Mouse (Mus musculus): Measurements from ENCODE around the gene Emc10. TPM values are rescaled to one million over a fixed set of nuclear protein-coding genes. Genes with fewer than 3 reads are reported as not detected.
A peak's percentile ranks its signal among the peaks of the same experiment; 100 is the strongest.

The Emc10 gene
- total RNA-seq, 2 experiments from 2014 or later = 235 to 245 TPM

DNA sequence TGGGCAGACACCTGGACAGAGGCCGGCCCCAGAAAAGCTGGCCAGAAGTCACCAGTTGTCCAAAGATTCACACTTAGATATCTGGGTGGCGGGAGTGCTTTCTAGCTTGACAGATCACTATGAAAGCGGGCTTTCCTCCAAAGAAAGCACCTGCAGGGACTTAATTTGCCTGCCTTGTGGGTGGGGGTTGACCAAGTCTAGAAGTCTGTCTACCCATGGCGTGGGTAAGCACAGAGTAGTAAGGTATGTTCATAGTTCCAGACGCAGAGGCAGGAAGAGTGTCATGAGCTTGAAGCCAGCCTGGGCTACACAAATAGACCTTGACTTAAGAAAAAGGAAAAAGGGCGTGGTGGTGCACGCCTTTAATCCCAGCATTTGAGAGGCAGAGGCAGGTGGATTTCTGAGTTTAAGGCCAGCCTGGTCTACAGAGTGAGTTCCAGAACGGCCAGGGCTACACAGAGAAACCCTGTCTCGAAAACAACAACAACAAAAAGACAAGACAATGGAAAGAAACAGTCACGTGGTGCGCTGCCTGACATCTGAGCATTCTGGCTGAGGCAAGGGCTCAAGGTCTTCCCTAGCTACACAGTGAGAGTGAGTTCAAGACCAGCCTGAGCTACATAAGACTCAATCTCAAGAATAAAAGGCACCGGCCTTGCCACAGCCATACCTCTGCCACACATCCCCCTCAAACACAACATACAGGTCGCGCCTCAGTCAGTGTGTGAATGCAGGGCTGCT lies 30.3 kb upstream of the Emc10 start:
- DNase-seq (ENCODE audit: low spot score in 2 of 2) = no peak

DNA sequence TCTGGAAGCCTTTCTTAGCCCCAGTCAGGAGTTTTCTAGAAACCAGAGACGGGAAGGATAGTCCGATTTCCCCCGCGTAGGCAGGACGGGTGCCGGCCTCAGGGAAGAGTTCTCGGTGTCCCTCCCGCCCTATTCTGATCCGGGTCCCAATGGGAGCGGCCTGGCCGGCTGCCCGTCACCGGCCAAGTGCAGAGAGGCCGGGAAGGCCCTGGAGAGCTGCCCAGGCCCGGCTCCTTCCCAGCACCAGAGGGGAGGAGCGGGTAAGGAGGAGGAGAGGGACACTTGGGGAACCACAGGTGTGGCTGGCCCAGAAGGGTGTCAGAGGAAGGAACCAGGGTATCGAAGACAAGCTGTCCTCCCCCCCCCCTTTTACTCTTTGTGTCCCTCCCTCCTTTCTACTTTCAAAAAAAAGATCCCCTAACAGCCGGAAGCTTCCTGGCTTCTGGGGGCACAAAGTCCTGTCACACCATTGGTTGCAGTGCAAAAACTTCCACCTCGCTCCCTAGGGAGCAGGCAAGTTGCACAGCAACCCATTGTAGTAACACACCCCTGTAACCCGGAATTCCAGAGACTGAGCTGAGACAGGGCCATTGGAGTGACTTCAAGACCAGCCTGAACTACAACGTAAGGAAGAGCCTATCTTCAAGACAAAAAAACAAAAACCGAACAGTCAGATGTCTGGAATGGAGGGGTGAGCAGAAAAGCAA lies 28.9 kb upstream of the Emc10 start:
- DNase-seq (ENCODE audit: low spot score in 2 of 2) = peak; percentile 22 to 51

DNA sequence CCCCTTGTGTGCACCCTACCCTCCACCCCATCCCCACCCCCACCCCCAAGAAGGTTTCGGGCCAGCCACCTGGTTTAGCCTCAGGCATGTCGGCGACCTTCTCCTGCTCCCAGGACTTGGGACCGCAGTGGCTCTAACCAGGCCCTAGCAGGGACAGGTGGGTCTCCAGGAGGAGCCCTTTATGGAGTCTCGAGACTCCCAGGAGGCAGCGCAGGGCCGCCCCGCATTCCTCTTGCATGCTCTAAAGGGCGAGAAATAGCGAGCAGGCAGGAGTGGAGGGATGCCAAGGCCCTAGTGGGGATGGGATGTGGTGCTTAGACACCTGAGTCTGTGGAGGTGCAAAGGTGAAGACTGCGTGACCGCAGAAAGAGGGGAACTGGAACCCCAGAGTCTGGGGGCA lies 28.2 kb upstream of the Emc10 start, which contains the start of gene Mybpc2:
Gene Mybpc2 (minus strand): TSS at position 155 of the 400 bp plus-strand sequence.
- no peak for DNase-seq (ENCODE audit: low spot score in 2 of 2)

DNA sequence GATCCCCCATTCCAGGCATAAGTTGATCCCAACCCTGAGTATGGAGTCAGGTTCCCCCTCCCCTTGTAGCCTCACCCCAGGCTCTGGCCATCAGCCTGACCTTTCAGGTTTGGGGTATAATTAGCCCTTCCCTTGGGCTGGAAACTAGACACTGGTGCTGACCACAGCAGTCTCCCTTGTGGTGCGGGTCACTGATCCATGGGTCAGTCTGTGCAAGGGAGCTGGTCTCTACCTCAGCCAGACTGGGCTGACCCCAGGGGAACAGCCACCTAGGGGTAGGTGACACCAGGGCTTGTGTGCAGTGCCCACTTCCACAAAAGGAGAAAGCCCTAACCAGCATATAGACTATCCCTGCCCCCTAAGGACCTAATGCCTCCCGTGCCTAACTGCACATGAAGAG lies 26.7 kb upstream of the Emc10 start:
- DNase-seq (ENCODE audit: low spot score in 2 of 2) = no peak

DNA sequence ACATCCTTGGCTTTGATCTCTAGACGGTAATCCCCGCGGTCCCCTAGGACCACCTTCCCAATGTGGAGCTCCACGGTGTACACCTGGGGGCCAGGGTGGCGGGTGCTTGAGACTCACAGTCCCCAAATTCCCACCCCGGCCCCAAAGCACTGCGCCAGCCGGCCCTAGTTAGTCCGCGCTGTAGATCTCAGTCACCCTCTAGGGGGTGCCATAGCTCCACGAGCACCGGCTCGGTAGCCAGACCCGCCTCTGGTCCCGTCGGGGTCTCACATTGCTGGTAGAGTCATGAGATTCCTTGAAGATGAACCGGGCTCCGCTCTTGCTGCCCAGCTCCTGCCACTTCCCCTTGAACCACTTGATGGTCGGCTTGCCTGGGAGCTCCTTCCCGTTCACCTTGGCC lies 25.4 kb upstream of the Emc10 start:
- peak; percentile 18 to 59 for DNase-seq (ENCODE audit: low spot score in 2 of 2)

DNA sequence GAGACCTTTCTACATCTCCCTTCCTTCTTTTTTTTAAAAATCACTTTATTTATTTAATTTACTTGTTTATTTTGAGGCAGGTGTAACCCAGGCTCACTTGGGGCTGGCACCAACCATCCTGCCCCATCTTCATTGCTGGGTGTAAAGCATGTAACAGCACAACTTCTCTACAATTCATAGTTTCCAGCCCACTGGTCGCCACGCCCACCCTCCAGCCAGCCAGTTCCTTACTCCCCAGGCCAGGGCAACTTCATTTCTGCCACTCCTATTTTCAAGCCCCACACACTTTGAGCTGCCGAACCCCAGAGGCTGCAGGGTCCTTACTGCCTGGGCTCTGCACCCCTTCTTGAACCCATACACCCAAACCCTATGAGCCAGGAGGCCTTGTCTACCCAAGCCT lies 24.7 kb upstream of the Emc10 start:
- DNase-seq (ENCODE audit: low spot score in 2 of 2) = no peak

DNA sequence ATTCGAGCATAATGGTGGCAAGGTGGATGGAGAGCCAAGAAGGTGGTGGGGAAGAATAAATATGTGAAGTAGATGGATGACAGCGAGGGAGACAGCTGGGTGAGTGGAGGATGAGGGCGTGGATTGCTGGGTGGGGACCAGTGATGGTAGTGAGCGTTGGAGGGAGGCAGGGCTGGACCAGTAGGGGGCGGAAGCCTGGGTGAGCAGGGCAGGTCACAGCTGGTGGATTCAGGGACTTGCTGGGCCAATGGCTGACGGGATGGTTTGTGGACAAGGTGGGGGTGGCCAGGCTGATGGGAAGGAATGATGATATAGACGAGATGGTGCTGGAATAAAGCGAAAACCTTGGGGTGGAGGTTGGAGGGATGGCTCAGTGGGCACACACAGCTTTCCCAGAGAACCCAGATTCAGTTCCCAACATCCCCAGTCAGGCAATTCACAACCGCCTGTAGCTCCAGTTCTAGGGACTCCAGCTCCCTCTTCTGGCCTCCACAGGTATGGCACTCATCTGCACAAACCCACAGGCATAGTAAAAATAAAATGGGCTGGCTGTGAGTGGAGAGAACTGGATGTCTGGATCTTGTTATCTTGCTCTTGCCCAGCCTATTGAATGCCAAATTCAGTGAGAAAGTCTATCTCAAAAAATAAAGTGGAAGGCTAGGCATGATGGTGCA lies 23.0 kb upstream of the Emc10 start:
- DNase-seq (ENCODE audit: low spot score in 2 of 2) = no peak

DNA sequence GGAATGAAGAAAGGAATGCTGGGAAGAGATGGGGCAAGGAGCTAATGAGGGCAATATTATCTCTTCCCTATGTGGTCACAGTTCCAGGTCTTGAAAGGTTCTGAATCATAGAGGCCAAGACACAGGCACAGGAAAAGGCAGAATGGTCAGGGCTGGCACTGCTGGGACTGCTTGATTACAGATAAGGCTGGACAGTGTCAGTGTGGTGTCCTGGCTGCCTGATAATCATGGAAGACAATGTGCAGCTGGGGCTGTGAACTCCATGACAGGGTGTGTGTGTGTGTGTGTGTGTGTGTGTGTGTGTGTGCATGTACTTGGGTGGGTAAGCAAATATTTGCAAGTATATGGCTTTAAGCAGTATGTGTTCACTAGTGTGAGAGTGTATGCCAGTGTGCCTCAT lies 11.2 kb upstream of the Emc10 start:
- DNase-seq (ENCODE audit: low spot score in 2 of 2) = no peak

DNA sequence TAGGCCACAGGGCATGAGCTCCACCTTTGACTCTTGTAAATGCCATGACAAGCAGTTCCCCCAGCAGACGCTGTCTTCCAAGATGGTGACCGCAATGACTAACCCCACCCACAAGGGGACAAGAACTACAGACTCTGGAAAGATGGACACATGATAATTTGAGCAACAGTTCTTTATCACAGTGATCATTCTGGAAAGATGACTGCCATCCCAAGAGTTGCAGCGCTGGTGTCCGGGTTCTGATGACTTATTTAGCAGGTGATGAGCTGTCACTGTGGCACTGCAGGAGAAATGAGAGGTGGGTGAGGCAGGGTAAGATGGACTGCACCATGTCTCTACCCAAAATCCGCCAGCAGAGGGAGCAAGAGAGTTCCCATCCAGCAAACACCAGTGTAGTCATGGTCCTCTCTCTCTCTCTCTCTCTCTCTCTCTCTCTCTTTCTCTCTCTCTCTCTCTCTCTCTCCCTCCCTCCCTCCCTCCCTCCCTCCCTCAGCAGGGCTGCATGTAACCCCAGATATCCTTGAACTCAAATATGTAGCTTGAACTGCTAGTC lies 5.3 kb upstream of the Emc10 start:
- DNase-seq (ENCODE audit: low spot score in 2 of 2) = peak; percentile 59 to 84

DNA sequence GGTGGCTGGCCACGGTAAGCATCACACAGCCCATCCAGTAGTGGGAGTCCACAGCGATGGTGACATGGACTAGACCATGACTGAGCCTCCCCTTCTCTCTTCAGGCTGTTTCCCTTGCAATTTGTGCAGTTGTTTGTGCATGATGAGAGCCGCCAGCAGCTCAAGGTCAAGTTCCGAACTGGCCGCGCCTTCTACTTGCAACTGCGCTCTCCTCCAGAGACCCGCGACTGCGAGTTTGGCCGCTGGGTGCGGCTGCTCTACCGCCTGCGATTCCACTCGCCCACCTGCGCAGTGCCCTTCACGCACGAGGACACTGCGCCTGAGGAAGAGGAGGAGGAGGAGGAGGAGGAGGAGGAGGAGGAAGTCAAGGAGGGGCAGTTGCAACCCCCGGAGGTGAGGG lies 3.7 kb upstream of the Emc10 start:
- no peak for DNase-seq (ENCODE audit: low spot score in 2 of 2)

DNA sequence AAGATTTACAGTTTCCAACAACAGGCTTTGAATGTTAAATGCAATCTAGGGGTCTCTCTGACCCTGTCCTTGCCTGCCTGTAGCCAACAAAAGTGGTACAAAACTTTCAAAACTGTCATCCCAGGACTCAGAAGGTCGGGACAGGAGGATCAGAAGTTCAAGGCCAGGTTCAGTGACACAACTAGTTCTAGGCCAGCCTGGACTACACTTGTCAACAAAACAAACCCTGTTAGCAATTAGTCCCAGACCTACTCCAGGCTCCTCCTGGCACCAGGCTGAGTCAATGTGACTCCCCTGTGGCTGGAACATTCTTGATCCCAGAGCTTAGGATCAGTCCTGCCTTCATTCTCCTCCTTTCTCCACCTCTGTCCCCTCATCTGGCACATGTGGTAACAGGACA lies 2.6 kb upstream of the Emc10 start:
- no peak for DNase-seq (ENCODE audit: low spot score in 2 of 2)

DNA sequence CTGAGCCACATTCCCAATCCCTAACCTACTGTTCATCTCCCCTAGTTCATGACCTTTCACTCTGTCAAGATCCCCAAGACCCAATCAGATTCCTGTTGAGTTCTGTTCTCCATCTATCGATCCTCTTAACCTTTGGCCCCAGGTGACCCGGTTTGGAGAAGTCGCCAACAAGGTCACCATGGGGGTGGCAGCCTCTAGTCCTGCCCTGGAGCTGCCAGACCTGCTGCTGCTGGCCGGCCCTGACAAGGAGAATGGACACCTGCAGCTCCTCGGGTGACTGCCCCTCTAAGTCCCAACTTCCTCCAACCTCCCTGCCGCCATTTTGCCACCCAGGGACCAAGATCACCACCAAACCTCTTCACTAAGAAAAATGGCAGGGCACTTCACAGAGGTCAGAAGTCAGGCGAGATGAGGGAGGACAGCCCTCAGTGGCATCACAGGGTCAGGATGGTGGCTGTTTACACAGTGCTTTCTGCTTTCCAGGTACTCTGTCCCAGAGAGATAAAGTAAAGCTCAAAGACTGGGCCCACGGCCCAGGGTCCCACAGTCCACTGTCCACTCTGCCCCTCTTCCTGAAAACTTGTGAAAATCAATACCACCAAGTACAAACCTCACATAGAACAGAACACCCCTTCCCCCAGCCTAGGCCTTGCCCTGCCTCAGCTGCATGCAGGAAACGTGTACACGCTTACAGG lies 1.2 kb upstream of the Emc10 start:
- DNase-seq (ENCODE audit: low spot score in 2 of 2) = no peak

DNA sequence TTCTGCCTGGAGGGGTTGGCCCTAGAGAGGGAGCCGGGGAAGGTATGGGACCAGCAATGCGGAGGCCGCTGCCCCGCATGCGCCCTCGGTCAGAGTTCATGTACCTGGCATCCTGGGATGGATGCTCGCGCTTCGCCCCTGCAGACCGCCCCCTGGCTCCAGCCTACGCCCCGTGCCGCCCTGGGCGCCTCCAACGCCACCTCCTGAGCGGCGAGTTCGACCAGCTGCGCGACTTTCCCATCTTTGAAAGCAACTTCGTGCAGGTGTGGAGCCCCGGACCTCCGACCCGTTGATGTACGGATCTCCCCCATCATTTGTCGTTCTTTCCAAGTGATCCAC lies 411 bp upstream of the Emc10 start:
- DNase-seq (ENCODE audit: low spot score in 2 of 2) = no peak

DNA sequence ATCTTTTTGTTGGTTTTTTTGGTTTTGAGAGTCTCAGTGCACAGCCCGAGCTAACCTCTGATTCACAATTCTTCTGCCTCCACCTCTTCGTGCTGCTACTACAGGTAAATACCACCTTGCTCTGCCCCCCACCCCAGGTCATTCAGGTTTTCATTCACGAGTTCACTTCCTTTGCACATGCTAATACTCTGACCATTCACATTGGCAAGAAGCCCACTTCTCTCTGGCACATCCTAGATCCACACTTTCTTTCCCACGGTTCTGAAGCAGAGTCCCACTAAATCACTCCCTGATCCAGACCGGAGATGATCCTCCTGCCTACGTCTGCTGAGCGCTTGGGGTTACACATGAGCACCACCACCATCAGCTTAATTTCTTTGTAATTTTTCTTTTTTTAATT lies 1.2 kb downstream of the Emc10 start:
- no peak for DNase-seq (ENCODE audit: low spot score in 2 of 2)

DNA sequence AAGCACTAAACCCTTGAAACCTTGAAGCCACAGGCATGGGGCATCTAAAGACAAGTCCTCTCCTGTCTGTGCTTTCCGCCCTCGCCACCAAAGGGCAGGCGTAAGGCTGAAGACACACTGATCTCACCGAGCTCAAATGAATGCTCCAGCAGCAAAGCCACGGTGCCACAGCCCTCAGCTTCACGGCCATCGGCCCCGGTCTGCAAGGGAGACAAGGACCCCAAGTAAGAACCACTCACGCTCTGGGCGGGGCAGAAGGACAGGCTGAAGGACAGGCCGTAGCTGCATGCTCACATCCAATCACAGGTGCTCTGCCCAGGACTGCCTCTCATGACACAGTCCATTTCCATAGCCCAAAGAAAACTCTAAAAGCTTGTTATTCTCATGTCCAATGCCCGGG lies 1.6 kb downstream of the Emc10 start:
- no peak for DNase-seq (ENCODE audit: low spot score in 2 of 2)

DNA sequence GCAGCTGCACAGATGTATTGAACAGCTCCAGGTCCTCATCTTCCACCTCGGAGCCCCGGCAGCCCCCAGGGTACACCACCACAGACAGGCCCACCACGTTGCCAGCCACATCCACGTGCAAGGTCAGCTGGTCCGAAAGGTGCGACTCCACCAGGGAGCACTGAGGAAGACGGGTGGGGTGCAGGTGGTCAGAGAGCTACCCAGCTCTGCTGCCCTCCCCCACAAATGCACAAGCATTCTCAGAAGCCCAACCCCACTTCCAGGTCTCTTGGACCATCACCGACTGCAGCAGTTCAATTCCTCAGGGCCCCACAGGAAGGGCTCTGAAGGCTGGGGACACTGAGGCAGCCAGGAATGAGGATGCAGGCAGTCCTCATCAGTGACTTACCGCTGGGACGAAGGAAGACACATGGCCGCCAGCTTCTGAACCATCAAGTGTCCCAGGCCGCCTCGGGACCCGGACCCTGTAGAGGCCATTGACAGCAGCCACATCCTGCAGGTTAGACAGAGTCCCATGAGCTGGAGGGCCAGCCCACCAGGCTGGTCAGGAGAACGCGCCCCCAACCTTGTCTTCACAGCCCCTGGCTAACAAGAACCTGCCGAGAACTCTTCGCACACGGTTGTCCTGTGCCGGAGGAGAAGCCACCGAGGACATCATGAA lies 4.0 kb downstream of the Emc10 start:
- no peak for DNase-seq (ENCODE audit: low spot score in 2 of 2)

DNA sequence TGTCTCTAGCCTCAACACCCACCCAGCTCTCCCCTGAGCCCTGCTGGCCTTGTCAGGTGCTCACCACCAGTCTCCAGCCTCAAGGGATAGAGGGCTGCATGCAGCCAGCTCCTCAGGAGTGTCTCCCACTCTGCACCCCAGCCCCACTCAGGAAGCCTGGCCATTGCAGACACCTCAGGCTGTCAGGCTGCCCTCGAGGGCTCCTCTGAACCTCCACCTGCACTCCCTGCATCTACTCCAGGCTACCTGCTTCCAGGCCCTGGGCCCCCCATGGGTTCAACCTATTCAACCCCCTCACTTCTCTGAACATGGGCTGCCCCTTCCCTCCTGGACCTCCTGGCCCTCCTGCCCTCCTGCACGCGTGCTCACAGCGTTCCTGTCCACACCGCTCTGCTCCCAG lies 4.9 kb downstream of the Emc10 start:
- DNase-seq (ENCODE audit: low spot score in 2 of 2) = no peak

DNA sequence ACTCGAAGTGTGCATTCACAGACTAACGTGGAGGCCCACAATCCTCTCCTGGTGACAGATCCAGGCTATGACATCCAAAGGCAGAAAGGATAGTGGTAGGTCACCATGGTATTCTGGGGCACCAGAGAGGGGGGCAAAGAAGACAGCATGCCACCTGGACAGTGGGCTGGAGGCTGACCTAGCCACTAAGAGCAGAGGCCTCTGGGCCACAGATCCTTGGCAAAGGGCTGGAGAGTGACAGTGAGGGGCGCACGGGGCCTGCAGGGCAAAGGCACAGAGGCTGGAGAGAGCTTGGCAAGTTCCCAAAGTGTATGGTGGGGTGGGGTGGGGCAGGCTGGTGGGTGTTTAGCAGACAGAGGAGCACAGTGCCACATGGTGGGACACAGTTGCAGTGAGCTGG lies 6.0 kb downstream of the Emc10 start:
- no peak for DNase-seq (ENCODE audit: low spot score in 2 of 2)

DNA sequence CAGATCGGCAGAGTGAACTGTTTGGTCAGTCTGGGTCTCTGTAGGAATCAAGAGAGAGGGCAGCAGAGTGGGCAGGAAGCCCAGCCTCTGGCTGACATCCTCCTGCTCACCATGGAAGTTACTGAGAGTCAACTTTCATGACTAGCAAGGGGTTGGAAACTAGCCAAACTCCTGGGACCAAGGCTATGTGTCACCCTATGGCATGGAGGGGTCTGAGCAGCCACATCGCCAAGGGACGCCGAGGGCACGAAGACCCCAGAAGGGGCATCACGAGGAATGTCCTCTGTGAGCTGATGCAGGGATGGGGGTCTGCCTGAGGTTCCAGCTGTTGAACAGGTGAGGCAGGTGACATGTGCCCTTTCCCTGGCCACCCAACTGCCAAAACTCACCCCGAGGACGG lies 7.8 kb downstream of the Emc10 start:
- no peak for DNase-seq (ENCODE audit: low spot score in 2 of 2)

DNA sequence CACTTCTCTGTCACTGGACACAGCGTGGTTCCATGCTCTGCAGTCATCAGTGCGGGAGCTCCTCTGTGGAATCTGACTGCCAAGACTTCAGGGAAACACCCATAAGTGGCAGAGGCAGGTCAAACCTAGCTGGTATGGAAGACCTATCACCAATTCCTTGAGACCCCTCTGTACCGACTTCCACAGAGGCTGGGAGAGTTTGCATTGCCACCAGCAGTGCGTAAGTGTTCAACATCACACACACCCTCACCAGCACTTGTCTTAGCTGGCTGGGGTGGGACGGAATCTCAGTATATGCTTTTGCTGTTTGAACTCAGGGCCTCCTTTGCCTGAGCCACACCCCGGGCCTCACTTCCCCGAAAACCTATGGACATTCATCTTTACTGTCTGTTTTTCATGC lies 8.4 kb downstream of the Emc10 start:
- no peak for DNase-seq (ENCODE audit: low spot score in 2 of 2)

DNA sequence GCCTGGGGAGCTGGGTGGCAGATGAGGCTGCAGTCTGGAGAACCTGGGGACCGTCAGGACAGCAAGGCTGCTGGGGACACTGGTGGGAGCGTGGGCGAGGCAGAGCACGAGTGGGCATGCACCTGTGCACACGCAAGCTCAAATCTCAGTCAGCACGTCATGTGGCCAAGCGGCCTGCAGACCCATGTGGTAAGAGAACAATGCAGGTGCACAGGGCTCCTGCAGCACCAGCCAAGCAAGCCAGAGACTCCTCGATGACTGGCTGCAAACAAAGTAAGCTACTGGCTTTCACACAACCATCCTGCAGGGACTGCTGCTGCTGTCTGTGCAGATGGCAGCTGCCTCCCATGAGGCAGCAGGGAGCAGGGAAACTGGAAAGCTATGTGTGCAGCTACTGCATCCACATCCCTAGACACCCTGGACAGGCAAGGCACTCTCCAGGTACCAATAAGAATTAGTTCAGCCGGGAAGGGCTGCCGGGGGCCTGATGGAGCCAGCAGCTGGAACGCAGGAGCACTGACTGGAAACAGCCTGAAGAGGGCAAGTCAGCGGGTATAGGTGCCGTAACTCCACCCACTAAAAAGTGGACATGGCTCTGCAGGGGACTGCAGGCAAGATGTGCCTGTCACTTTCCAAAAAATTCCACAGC lies 9.3 kb downstream of the Emc10 start:
- no peak for DNase-seq (ENCODE audit: low spot score in 2 of 2)
